Mouse (Mus musculus) stomach, embryonic 14.5 days (tissue): ENCODE data around the gene Vstm5. TPM values are rescaled to one million over a fixed set of nuclear protein-coding genes. Genes with fewer than 3 reads are reported as not detected.

ENCODE experiments used
- ATAC-seq: fragments of 200-750 bp; cut with Nextera tagmentation; 2 replicates; pipeline ENCODE4 v1.8.0; 2017; ENCODE audit warnings: low read depth, moderate TSS enrichment; ENCODE audit not compliant: insufficient number of reproducible peaks, insufficient read depth, low FRiP score
- H3K27ac ChIP-seq: fragments of 300-500 bp; sonication (generic); 2 replicates; pipeline ENCODE4 v1.5.1; 2014; ENCODE audit warnings: mild to moderate bottlenecking, low read length, moderate library complexity, mixed read lengths
- H3K27me3 ChIP-seq: fragments of 300-500 bp; sonication (generic); 2 replicates; pipeline ENCODE4 v1.6.1; 2014; ENCODE audit warnings: low read length, control low read depth, mixed read lengths; ENCODE audit not compliant: control insufficient read depth, insufficient read depth
- H3K36me3 ChIP-seq: fragments of 300-500 bp; sonication (generic); 2 replicates; pipeline ENCODE4 v1.6.1; 2014; ENCODE audit warnings: mild to moderate bottlenecking, control low read depth, low read length, moderate library complexity, mixed read lengths; ENCODE audit not compliant: control insufficient read depth, insufficient read depth
- H3K4me1 ChIP-seq: fragments of 300-500 bp; sonication (generic); 2 replicates; pipeline ENCODE4 v1.6.1; 2014; ENCODE audit warnings: low read length, control low read depth, mixed read lengths; ENCODE audit not compliant: control insufficient read depth, insufficient read depth
- H3K4me2 ChIP-seq: fragments of 300-500 bp; sonication (generic); replicated peaks from 2 replicates; pipeline ENCODE4 v1.6.1; 2014; ENCODE audit warnings: low read depth, low read length, control low read depth
- H3K4me3 ChIP-seq: fragments of 300-500 bp; sonication (generic); 2 replicates; pipeline ENCODE4 v1.5.1; 2014; ENCODE audit warnings: low read depth, low read length, control low read depth
- H3K9ac ChIP-seq: fragments of 300-500 bp; sonication (generic); replicated peaks from 2 replicates; pipeline ENCODE4 v1.6.1; 2014; ENCODE audit warnings: low read depth, mild to moderate bottlenecking, control low read depth, low read length, moderate library complexity, mixed read lengths
- H3K9me3 ChIP-seq: fragments of 300-500 bp; sonication (generic); 2 replicates; pipeline ENCODE4 v1.6.1; 2016; ENCODE audit warnings: low read depth, low read length, control low read depth; ENCODE audit not compliant: control insufficient read depth
- WGBS: fragments of 180-500 bp; shearing (Covaris S2); extraction: QIAGEN DNeasy Blood & Tissue Kit; methylation state at CpG from one replicate; pipeline ENCODE4 v1.1.7; 2014; 5-methylcytosine and 5-hydroxymethylcytosine counted together
- polyA plus RNA-seq: library from polyadenylated mRNA; unstranded; fragments of >200 nt; fragmentation: Nextera tagmentation; extraction: Ambion mirVana; gene quantifications from 2 replicates; pipeline ENCODE4 v1.2.1, GENCODE M21; 2014

The Vstm5 gene
- polyA plus RNA-seq, 1 experiment from 2014 or later: 8.2 TPM

DNA sequence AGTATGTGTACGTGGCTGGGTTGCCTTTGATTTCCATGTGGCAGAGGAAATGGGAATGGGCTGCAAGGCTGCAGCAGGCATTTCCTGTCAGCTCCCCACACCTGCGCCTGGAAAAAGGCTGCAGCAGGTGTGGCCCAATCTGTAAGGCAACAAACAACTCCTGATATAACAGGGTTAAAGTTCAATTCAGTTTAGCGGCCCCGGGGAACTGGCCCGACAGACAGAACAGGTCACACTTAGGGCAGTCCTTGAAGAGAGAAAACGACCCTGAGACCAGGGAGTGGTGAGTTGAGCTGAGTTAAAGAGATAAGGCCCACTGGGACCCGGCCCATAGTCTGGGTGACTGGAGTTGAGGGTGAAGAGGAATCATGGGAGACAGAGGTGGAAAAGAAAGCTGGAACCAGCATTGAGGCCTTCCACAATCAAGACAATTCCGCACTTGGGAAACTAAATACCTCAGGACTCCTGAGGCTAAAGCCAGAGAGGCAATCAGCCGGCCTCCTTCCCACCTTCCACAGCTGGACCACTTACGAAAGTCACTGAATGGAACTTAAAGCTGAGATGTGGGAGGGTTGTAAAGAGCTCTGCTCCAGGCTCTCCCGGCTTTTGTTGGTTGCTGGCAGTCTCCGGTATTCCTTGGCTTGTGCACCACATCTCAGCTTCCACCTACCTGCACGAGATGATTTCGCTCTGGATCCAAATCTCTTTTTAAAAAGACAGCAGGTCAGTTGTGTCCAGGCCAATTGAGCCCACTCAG lies 6.7 kb downstream of the Vstm5 start:
- ATAC-seq: peak; percentile 43; the same call in 1 of the 2 replicates
- 59% methylated on average over 14 of the region's 14 CpGs for WGBS
- no peaks in the 10 kb centered on the region for H3K36me3 ChIP-seq
- peak overlapping the region; percentile 33; the same call in 1 of the 2 replicates for H3K27ac ChIP-seq
- H3K4me3 ChIP-seq: no peak overlapping the region
- H3K9me3 ChIP-seq: no peaks in the 10 kb centered on the region
- H3K9ac ChIP-seq: no peak overlapping the region; the same call in 1 of the 2 replicates
- no peaks in the 10 kb centered on the region for H3K27me3 ChIP-seq
- no peak overlapping the region for H3K4me2 ChIP-seq
- no peaks in the 10 kb centered on the region for H3K4me1 ChIP-seq

DNA sequence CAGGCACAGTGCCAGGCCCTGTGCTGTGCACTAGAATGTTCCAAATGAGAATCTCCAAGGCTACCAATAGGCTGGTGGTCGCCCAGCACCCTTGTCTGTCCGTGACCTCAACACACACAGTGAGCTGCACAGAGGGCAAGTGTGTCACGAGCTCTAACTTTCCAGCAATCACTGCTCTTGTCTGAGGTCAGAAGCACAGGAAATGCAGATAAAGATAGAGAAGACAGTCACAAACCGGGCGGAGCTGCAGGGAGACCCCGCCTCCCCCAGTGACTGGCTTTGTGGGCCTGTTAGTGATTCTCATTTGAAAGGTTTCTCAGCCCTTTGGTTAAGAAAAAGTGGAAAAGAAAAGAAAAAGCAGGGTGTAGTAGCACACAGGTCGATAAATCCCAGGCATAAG lies 11.5 kb downstream of the Vstm5 start:
- WGBS: 70% methylated on average over 7 of the region's 7 CpGs
- Histone ChIP-seq H3K4me1 (no peaks in the 10 kb centered on the region), H3K9me3 (no peaks in the 10 kb centered on the region), H3K4me2 (no peak overlapping the region), H3K4me3 (no peak overlapping the region), H3K9ac (no peak overlapping the region), H3K27ac (no peak overlapping the region), H3K36me3 (no peaks in the 10 kb centered on the region), H3K27me3 (no peaks in the 10 kb centered on the region)
- no peak for ATAC-seq

DNA sequence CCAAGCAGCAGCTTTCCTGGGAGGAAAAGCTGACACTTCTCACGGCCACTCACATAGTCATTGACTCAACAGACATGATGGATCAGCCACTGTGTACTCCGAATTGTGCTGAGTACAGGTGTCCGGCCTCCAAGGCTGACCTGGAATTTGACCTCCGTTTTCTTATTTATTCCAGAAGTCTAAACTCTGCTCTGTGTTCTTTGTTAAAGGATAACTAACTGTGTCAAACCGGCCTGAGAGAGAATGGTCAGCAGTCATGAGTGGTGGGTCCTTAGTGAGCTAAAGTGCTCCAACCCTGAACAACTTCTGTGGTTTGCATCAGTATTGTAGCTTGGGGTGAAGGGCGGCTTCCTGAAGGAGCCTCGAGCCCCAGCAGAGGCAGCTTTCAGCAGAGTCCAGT lies 13.4 kb downstream of the Vstm5 start:
- 54% methylated on average over 7 of the region's 7 CpGs for WGBS
- no peaks in the 10 kb centered on the region for H3K4me1 ChIP-seq
- no peaks in the 10 kb centered on the region for H3K9me3 ChIP-seq
- no peaks in the 10 kb centered on the region for H3K36me3 ChIP-seq
- no peak overlapping the region for H3K4me2 ChIP-seq
- H3K4me3 ChIP-seq: no peak overlapping the region
- H3K27me3 ChIP-seq: no peaks in the 10 kb centered on the region
- no peak for ATAC-seq
- H3K9ac ChIP-seq: no peak overlapping the region
- no peak overlapping the region for H3K27ac ChIP-seq

DNA sequence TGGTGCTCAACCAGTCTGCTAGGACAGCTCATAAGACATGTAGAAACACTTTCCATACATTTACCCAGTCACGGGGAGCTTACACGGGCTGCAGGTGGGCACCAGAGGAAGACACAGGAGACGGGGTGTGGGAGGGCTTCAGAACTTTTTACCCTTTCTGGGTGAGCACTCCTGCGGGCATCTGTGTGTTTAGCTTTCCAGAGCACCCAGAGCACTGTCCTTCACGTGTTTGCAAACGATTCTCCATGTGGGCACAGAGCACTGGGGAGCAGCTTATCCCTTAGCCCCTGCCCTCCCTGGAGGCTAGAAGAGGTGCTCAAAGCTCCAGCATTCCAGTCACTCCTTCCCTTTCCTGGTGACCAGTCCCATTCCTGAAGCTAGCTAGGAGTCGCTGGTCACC lies 15.7 kb downstream of the Vstm5 start:
- Histone ChIP-seq H3K9me3 (no peaks in the 10 kb centered on the region), H3K4me1 (no peaks in the 10 kb centered on the region), H3K27me3 (no peaks in the 10 kb centered on the region), H3K36me3 (no peaks in the 10 kb centered on the region), H3K27ac (no peak overlapping the region), H3K4me2 (no peak overlapping the region), H3K9ac (no peak overlapping the region), H3K4me3 (no peak overlapping the region)
- WGBS: 81% methylated on average over 7 of the region's 7 CpGs
- ATAC-seq: no peak

DNA sequence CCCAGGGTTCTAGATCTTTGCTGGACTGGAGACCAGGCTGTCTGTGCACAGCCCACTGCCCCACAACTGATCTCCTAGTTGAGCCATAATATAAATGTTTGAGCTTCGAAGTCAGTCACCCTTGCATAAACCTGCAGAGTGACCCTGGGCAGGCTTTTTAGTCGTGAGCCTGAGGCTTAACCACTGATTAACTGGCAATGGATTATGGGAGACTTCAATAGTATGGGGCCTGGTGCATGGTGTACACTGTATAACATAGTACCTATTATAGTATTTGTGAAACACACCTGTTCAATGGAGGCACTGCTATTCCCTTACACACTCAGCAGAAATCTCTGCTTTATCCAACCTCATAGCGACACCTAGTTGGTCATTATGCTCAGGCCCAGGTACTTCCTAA lies 17.4 kb downstream of the Vstm5 start:
- Histone ChIP-seq H3K36me3 (peaks cover 6% of the 10 kb centered on the region; the same call in 1 of the 2 replicates), H3K4me2 (no peak overlapping the region), H3K9ac (no peak overlapping the region), H3K27ac (no peak overlapping the region), H3K4me1 (no peaks in the 10 kb centered on the region), H3K27me3 (no peaks in the 10 kb centered on the region), H3K4me3 (no peak overlapping the region), H3K9me3 (no peaks in the 10 kb centered on the region)
- ATAC-seq: no peak
- WGBS: 65% methylated on average over 3 of the region's 3 CpGs

DNA sequence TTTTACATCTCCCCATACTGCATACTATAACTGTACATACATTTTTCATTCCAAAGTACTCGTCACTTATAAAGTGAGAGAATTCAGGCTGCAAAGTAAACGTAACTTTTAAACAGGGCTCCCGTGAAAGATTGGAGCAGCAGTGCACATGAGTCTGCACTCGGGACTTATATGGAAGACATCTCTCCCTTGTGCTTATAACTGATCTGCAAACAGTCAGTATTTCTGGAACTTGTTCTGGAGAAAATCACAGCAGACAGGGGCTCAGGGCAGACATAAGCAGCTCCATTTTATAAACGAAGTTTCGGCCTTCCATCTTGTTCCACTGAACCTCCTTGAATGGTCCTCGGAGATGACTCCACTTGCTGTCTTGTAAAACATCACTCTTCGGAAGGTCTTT lies 23.1 kb downstream of the Vstm5 start:
- H3K4me2 ChIP-seq: no peak overlapping the region
- H3K27ac ChIP-seq: peak overlapping the region; percentile 66; the same call in 1 of the 2 replicates
- peaks cover 48% of the 10 kb centered on the region for H3K36me3 ChIP-seq
- no peak overlapping the region for H3K9ac ChIP-seq
- H3K4me1 ChIP-seq: no peaks in the 10 kb centered on the region
- H3K27me3 ChIP-seq: no peaks in the 10 kb centered on the region
- 67% methylated on average over 8 of the region's 8 CpGs for WGBS
- no peak overlapping the region for H3K4me3 ChIP-seq
- peak; percentile 26; the same call in 1 of the 2 replicates for ATAC-seq
- H3K9me3 ChIP-seq: no peaks in the 10 kb centered on the region

DNA sequence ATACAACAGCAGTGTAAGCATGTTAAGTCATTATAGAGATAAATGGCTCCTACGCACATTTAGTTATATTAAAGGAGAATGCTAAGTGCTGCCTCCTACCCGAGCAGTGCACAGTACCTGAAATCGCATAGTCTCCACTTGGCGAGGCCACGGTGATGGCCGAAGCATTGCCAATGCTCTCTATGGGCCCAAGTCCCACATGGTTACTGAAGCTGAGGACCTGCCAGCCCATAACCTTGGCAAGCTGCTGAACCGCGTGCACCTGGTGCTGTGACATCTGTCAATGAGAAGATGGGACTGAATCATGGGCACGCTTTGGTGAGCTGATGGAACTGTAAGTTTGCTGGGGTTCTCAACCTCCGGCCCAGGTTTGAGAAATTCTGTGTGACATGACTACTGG lies 24.6 kb downstream of the Vstm5 start:
- Histone ChIP-seq H3K4me2 (no peak overlapping the region), H3K4me1 (no peaks in the 10 kb centered on the region), H3K27ac (no peak overlapping the region), H3K9me3 (no peaks in the 10 kb centered on the region), H3K36me3 (peaks cover 63% of the 10 kb centered on the region), H3K4me3 (no peak overlapping the region), H3K27me3 (no peaks in the 10 kb centered on the region), H3K9ac (no peak overlapping the region)
- no peak for ATAC-seq
- WGBS: 94% methylated on average over 10 of the region's 10 CpGs

DNA sequence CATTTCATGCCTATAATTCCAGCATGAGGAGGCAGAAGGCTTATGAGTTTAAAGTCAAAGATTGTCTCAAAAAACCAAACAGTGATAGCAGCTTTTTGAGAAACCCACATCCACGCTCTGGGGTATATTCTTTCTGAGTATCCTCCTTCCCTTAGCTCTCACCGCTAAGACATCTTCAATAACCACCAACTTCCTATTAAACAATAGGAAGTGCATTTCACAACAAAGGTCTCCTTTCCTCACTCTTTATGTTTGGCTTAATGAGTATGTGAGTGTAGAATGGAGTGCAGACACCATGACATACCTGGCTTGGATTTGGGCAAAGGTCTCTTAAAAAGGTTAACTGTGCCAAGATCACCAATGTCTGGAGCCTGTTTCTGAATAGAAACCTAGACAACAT lies 35.1 kb downstream of the Vstm5 start:
- no peak overlapping the region for H3K27ac ChIP-seq
- H3K4me3 ChIP-seq: no peak overlapping the region
- no peak for ATAC-seq
- WGBS: 96% methylated on average over 2 of the region's 2 CpGs
- H3K36me3 ChIP-seq: peaks cover 72% of the 10 kb centered on the region
- no peak overlapping the region for H3K9ac ChIP-seq
- peaks cover 3% of the 10 kb centered on the region; the same call in 1 of the 2 replicates for H3K4me1 ChIP-seq
- H3K4me2 ChIP-seq: no peak overlapping the region
- no peaks in the 10 kb centered on the region for H3K9me3 ChIP-seq
- no peaks in the 10 kb centered on the region for H3K27me3 ChIP-seq

DNA sequence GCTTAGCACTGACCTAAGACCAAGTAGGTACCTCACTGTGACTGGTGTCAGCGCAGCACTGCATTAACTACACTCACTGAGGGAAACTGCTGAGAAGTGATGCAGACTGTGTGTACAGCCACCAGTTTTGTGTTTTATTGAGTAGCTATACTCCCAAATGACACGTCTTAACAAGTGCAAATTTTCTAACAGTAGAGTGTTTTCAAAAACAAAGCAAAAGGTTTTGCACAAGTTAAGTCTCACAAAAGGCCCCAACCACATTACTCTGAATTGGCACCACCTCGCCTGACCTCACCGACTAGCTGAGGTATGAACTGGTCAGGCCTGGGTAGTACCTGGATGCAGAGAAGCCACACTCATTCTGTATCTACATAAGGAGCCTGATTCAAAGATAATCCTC lies 38.0 kb downstream of the Vstm5 start:
- H3K27ac ChIP-seq: no peak overlapping the region
- no peak overlapping the region for H3K4me2 ChIP-seq
- no peaks in the 10 kb centered on the region for H3K9me3 ChIP-seq
- no peak for ATAC-seq
- H3K9ac ChIP-seq: no peak overlapping the region
- H3K36me3 ChIP-seq: peaks cover 47% of the 10 kb centered on the region
- no peaks in the 10 kb centered on the region for H3K27me3 ChIP-seq
- WGBS: 92% methylated on average over 4 of the region's 4 CpGs
- no peak overlapping the region for H3K4me3 ChIP-seq
- H3K4me1 ChIP-seq: peaks cover 8% of the 10 kb centered on the region; the same call in 1 of the 2 replicates
